Mouse (Mus musculus): ENCODE results near the gene Cdk5. TPM values are rescaled to one million over a fixed set of nuclear protein-coding genes. Genes with fewer than 3 reads are reported as not detected.

Cdk5 gene
- 10 to 100 TPM; 23.1 to 32.0 TPM for total RNA-seq (2023)

GRCm38 (mm10) chr5:24423129-24424003 lies at the start of gene Cdk5, which contains the start of gene Slc4a2:
Cdk5 (minus strand) TSS chr5:24423530.
Slc4a2 (plus strand) TSS chr5:24423837.

DNA sequence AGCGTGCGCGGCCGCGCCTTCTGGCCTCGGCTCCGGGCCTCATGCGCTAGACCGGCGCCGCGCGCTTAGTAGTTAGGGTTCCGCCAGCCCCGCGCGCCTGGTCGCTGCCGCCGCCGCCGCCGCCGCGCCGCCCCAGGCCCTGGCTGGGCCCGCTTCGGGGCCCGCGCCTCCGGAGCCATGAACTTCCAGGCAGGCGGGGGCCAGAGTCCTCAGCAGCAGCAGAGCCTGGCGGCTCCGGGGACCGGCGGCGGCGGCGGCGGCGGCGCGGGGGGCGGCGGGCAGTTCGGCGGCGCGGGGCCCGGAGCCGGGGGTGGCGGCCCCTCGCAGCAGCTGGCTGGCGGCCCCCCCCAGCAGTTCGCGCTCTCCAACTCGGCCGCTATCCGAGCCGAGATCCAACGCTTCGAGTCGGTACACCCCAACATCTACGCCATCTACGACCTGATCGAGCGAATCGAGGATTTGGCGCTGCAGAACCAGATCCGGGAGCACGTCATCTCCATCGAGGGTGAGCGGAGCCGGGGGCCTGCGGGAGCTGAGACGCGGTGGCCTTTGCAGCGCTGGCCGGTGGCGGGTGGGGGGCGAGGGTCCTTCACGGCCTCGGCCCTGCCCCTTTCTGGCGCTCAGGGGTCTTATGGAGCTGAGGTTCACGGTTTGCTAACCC lies 28.8 kb upstream of the Cdk5 start, which contains the start of gene Agap3:
Gene Agap3, plus strand, starts transcription at position 148 of the 661 bp plus-strand sequence.

GRCm38 (mm10) chr5:24447624-24448298 lies 24.4 kb upstream of the Cdk5 start, which contains the start of gene Tmub1:
Tmub1 (minus strand) TSS chr5:24447854.

GRCm38 (mm10) chr5:24444746-24445427 lies 21.6 kb upstream of the Cdk5 start, which contains the start of gene Fastk:
Fastk (minus strand) TSS chr5:24445287.

GRCm38 (mm10) chr5:24413042-24413693 lies 10.2 kb downstream of the Cdk5 start, which contains the start of gene Asic3:
Asic3 (plus strand) TSS chr5:24413392.

GRCm38 (mm10) chr5:24393392-24393997 lies 29.8 kb downstream of the Cdk5 start, which contains the start of gene Abcb8:
Abcb8 (plus strand) TSS chr5:24393663.

GRCm38 (mm10) chr5:24391864-24392263 lies 31.5 kb downstream of the Cdk5 start, which contains the start of gene Atg9b:
Atg9b (minus strand) TSS chr5:24392143.

Other genes starting within 250 kb of the Cdk5 start
- gene Kcnh2, start 71.9 kb downstream of the Cdk5 start, total RNA-seq (2023): not detected
- under 1 TPM; 0.18 to 0.21 TPM for gene Nos3, start 58.7 kb downstream of the Cdk5 start, total RNA-seq (2023)
- gene Atg9b, start 31.4 kb downstream of the Cdk5 start, total RNA-seq (2023): 1 to 10 TPM; 1.4 TPM
- 10 to 100 TPM; 11.2 to 12.7 TPM for gene Abcb8, start 29.9 kb downstream of the Cdk5 start, total RNA-seq (2023)
- gene Asic3, start 10.1 kb downstream of the Cdk5 start, total RNA-seq (2023): under 1 TPM in 1 of 2 experiments, not detected in 1; 0.26 TPM
- 10 to 100 TPM; 59.6 to 65.9 TPM for gene Slc4a2, start 307 bp upstream of the Cdk5 start, total RNA-seq (2023)
- 10 to 100 TPM; 44.0 to 59.8 TPM for gene Fastk, start 21.8 kb upstream of the Cdk5 start, total RNA-seq (2023)
- 10 to 100 TPM; 19.3 to 19.6 TPM for gene Tmub1, start 24.3 kb upstream of the Cdk5 start, total RNA-seq (2023)
- 10 to 100 TPM; 58.6 to 61.2 TPM for gene Agap3, start 28.6 kb upstream of the Cdk5 start, total RNA-seq (2023)
- not detected for gene Gbx1, start 103.7 kb upstream of the Cdk5 start, total RNA-seq (2023)
- not detected for gene Asb10, start 117.4 kb upstream of the Cdk5 start, total RNA-seq (2023)
- gene 4931409K22Rik, start 133.3 kb upstream of the Cdk5 start, total RNA-seq (2023): not detected
- gene Abcf2, start 153.9 kb upstream of the Cdk5 start, total RNA-seq (2023): 10 to 100 TPM; 30.4 to 32.8 TPM
- 10 to 100 TPM; 29.1 to 31.1 TPM for gene Chpf2, start 163.2 kb upstream of the Cdk5 start, total RNA-seq (2023)
- not detected for gene Smarcd3, start 200.9 kb upstream of the Cdk5 start, total RNA-seq (2023)

All from monocyte, adult 59 days (primary cell).